8 mouse cellular contexts compared by ENCODE assay signal in genomic region chr14:72783248-72783647, GRCm38 (mm10).
A peak's percentile ranks its signal among the peaks of the same experiment; 100 is the strongest.
DNase-seq lines count a peak whose midpoint lies in the region; ATAC-seq and TF ChIP-seq lines count a peak whose summit lies in the region.
"Had no signal": no experiment of that assay in that cellular context is flagged by ENCODE, and none has a peak within 500 bp of the region (broad histone marks: within the 10 kb centered on the region; RNA-seq: fewer than 3 reads in every experiment).

No protein-coding gene starts in this region.

- no peak overlapping the region for H3K9ac ChIP-seq in forebrain, postnatal 0 days
- H3K9ac ChIP-seq: limb, embryonic 12.5 days had no signal

- no peaks in the 10 kb centered on the region for H3K36me3 ChIP-seq in forebrain, postnatal 0 days (ENCODE audit: insufficient read depth)
- H3K36me3 ChIP-seq: limb, embryonic 12.5 days had no signal

- H3K4me3 ChIP-seq in forebrain, postnatal 0 days (ENCODE audit: low read depth, low read length) = no peak overlapping the region
- H3K4me3 ChIP-seq: limb, embryonic 12.5 days had no signal

- no peaks in the 10 kb centered on the region for H3K27me3 ChIP-seq in forebrain, postnatal 0 days (ENCODE audit: insufficient read depth, low read length)
- H3K27me3 ChIP-seq: limb, embryonic 12.5 days had no signal

- 81% methylated on average over 9 of the region's 9 CpGs for WGBS in forebrain, postnatal 0 days

- ATAC-seq in granulocyte monocyte progenitor cell, adult 5-6 weeks (replicated peaks; ENCODE audit: poor library complexity, severe bottlenecking) = peak; percentile 97
- peak; percentile 99 for ATAC-seq in monocyte, adult 5-6 weeks (replicated peaks; ENCODE audit: insufficient number of reproducible peaks, low FRiP score, low TSS enrichment, poor library complexity, severe bottlenecking)
- ATAC-seq in forebrain, postnatal 0 days = no peak

- no peaks in the 10 kb centered on the region for H3K4me1 ChIP-seq in forebrain, postnatal 0 days (ENCODE audit: insufficient read depth)

- no peak overlapping the region for H3K4me2 ChIP-seq in forebrain, postnatal 0 days (ENCODE audit: low read depth)
- H3K4me2 ChIP-seq: limb, embryonic 12.5 days had no signal

- no peak overlapping the region for H3K27ac ChIP-seq in forebrain, postnatal 0 days (ENCODE audit: low read depth, low read length)
- H3K27ac ChIP-seq: limb, embryonic 12.5 days had no signal

- no peak for TF ChIP-seq CTCF in forebrain, postnatal 0 days (IDR thresholded peaks at IDR 0.05; ENCODE audit: low read depth)

- DNase-seq in spleen, adult 18-20 months = peak; percentile 25 to 43
- no peak for DNase-seq in spleen, adult 12 weeks (ENCODE audit: low spot score)
- peak; percentile 19 to 57 for DNase-seq in kidney, postnatal 25 days
- DNase-seq in cerebellum, adult 9-10 months = no peak
- no peak for DNase-seq in forebrain, postnatal 0 days

- no peaks in the 10 kb centered on the region for H3K9me3 ChIP-seq in forebrain, postnatal 0 days (ENCODE audit: low read length)
- H3K9me3 ChIP-seq: limb, embryonic 12.5 days had no signal

Comparison
In these comparisons a context has a peak if more than half of its experiments do, and no peak if none do; other contexts are left out.
1. DNase-seq: peak in spleen, adult 18-20 months (2 of 2) and kidney, postnatal 25 days (2 of 2); none in spleen, adult 12 weeks (single experiment), cerebellum, adult 9-10 months (single experiment) and forebrain, postnatal 0 days (single experiment).